Comparison of ENCODE assay signal across 14 mouse cellular contexts in genomic region chr10:116554434-116554833, GRCm38 (mm10). TPM values are rescaled to one million over a fixed set of nuclear protein-coding genes. Genes with fewer than 3 reads are reported as not detected.
A peak's percentile ranks its signal among the peaks of the same experiment; 100 is the strongest.
DNase-seq lines count a peak whose midpoint lies in the region; ATAC-seq and TF ChIP-seq lines count a peak whose summit lies in the region.
"Had no signal": no experiment of that assay in that cellular context is flagged by ENCODE, and none has a peak within 500 bp of the region (broad histone marks: within the 10 kb centered on the region; RNA-seq: fewer than 3 reads in every experiment).

No protein-coding gene starts in this region.

- H3K4me3 ChIP-seq in cerebellum, adult 2 months (replicated peaks; ENCODE audit: insufficient read depth, low read depth, low read length), result no peak overlapping the region
- no peak overlapping the region for H3K4me3 ChIP-seq in left cerebral cortex, adult 2 months
- H3K4me3 ChIP-seq: limb, embryonic 12.5 days; lung, embryonic 15.5 days; myocyte had no signal

- 58% methylated on average over 2 of the region's 2 CpGs for WGBS in cerebellum, adult 2 months

- peak; percentile 8 for ATAC-seq in CD4-positive, CD25-positive, alpha-beta regulatory T cell, adult 4 months
- peak; percentile 60; the same call in 1 of the 2 replicates for ATAC-seq in erythroblast, adult 5-6 weeks (replicated peaks; ENCODE audit: low FRiP score, poor library complexity, severe bottlenecking)

- H3K27me3 ChIP-seq in cerebellum, adult 2 months (ENCODE audit: control insufficient read depth, insufficient read depth, low read length), result no peaks in the 10 kb centered on the region
- H3K27me3 ChIP-seq: limb, embryonic 12.5 days; lung, embryonic 15.5 days had no signal

- intact Hi-C loops in left cerebral cortex, adult 2 months (cut with DNase I), result no loop called here
- intact Hi-C loops in left cerebral cortex, postnatal 4 days (cut with DNase I), result no loop called here

- no peak overlapping the region for H3K27ac ChIP-seq in cerebellum, adult 2 months (ENCODE audit: insufficient read depth, low read length)
- H3K27ac ChIP-seq in left cerebral cortex, adult 2 months, result no peak overlapping the region
- H3K27ac ChIP-seq: limb, embryonic 12.5 days; lung, embryonic 15.5 days had no signal

- DNase-seq in cerebellum, adult 2 months, result no peak
- no peak for DNase-seq in cerebellum, adult 9-11 months
- DNase-seq in left cerebral cortex, adult 2 months (ENCODE audit: extremely low spot score in 1 of 2, low spot score in 2 of 2), result no peak
- no peak for DNase-seq in left cerebral cortex, postnatal 4 days
- no peak for DNase-seq in layer of hippocampus, postnatal 14 days (ENCODE audit: low spot score in 2 of 2)
- DNase-seq in c-Kit-positive CD71-positive TER-119-positive erythroid progenitor cells, embryonic 14.5 days (ENCODE audit: low spot score), result no peak
- DNase-seq: cerebellum, postnatal 10 days; heart, postnatal 10 days; kidney, postnatal 25 days had no signal

- no peak for TF ChIP-seq POLR2A in cerebellum, adult 2 months (IDR thresholded peaks at IDR 0.05; ENCODE audit: borderline replicate concordance, insufficient read depth, low read length)

- H3K4me1 ChIP-seq in cerebellum, adult 2 months (ENCODE audit: control insufficient read depth, insufficient read depth, low read length), result peaks cover 7% of the 10 kb centered on the region

- TF ChIP-seq CTCF in cerebellum, adult 2 months (IDR thresholded peaks at IDR 0.05; ENCODE audit: borderline replicate concordance, insufficient read depth, low read depth, low read length), result 0 out of 2 replicates have a peak, but pooled peaks have one; percentile 15
- TF ChIP-seq CTCF in left cerebral cortex, adult 2 months (IDR thresholded peaks at IDR 0.05), result peak; percentile 28; the same call in 1 of the 2 replicates

RNA-seq across cellular contexts. Expression of gene Cnot2, which starts 26.9 kb away (rescaled TPM):
- polyA plus RNA-seq in cerebellum, adult 2 months (2012; rRNA removed), result 88.1 and 99.3 TPM in 2 replicates
- total RNA-seq in left cerebral cortex, adult 2 months (2021), result 10 to 100 TPM; 68.3 to 76.9 TPM
- total RNA-seq in left cerebral cortex, postnatal 4 days (2021), result 10 to 100 TPM; 79.8 to 88.3 TPM
- polyA plus RNA-seq in CD4-positive, CD25-positive, alpha-beta regulatory T cell, adult 4 months (2017; shearing (Covaris generic)), result 100 to 1,000 TPM in 1 of 2 experiments, 10 to 100 TPM in 1; 98.0 to 104 TPM
- total RNA-seq in erythroblast, adult 5-6 weeks (2015; ENCODE audit: low replicate concordance), result 31.9 and 34.3 TPM in 2 replicates
- 47.1 and 60.4 TPM in 2 replicates for total RNA-seq in erythroblast, adult 5-6 weeks (2017; ENCODE audit: low replicate concordance)
- 10 to 100 TPM; 69.2 to 69.3 TPM for total RNA-seq in layer of hippocampus, postnatal 14 days (2021)
